In the genomic region with DNA sequence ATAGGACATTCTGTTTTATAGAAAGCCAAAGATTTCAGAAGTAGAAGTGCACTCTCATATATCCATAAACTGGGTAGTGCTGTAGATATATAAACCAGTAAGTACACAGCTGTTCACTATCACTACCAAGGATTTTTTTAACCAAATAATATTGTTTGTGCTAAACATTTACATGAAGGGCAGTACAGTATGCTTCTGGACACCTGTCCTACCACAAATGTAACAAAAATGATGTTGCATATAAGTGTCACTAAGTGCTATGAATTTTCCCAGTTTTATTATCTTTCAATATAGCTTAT, we compare ENCODE assay signal across 26 mouse cellular contexts. TPM values are rescaled to one million over a fixed set of nuclear protein-coding genes. Genes with fewer than 3 reads are reported as not detected.
DNase-seq lines count a peak whose midpoint lies in the region; ATAC-seq lines count a peak whose summit lies in the region.
"Had no signal": no experiment of that assay in that cellular context is flagged by ENCODE, and none has a peak within 500 bp of the region (broad histone marks: within the 10 kb centered on the region; RNA-seq: fewer than 3 reads in every experiment).

No protein-coding gene starts in this region.

- ATAC-seq in forebrain, embryonic 11.5 days (replicated peaks; ENCODE audit: low FRiP score) = peak; percentile 52
- ATAC-seq in hindbrain, embryonic 11.5 days (ENCODE audit: low FRiP score) = peak; percentile 8; the same call in 1 of the 2 replicates
- ATAC-seq in midbrain, embryonic 11.5 days (ENCODE audit: low FRiP score) = peak; percentile 41
- ATAC-seq in neural tube, embryonic 14.5 days (ENCODE audit: low read depth) = peak; percentile 30; the same call in 1 of the 2 replicates
- ATAC-seq: CD4-positive, CD25-positive, alpha-beta regulatory T cell, adult 4 months; liver, embryonic 12.5 days had no signal

- no peaks in the 10 kb centered on the region for H3K9me3 ChIP-seq in forebrain, embryonic 11.5 days (ENCODE audit: control insufficient read depth, low read length)
- H3K9me3 ChIP-seq in forebrain, embryonic 10.5 days = no peaks in the 10 kb centered on the region
- H3K9me3 ChIP-seq in hindbrain, embryonic 11.5 days (ENCODE audit: control insufficient read depth, low read length) = no peaks in the 10 kb centered on the region
- no peaks in the 10 kb centered on the region for H3K9me3 ChIP-seq in midbrain, embryonic 11.5 days (ENCODE audit: control insufficient read depth, low read length)
- no peaks in the 10 kb centered on the region for H3K9me3 ChIP-seq in neural tube, embryonic 14.5 days (ENCODE audit: control insufficient read depth, low read length)
- H3K9me3 ChIP-seq: embryonic facial prominence, embryonic 15.5 days; G1E; stomach, embryonic 15.5 days had no signal

- no peak overlapping the region for H3K4me2 ChIP-seq in forebrain, embryonic 11.5 days (ENCODE audit: low read depth, low read length, severe bottlenecking)
- H3K4me2 ChIP-seq in hindbrain, embryonic 11.5 days (replicated peaks; ENCODE audit: low read depth, low read length) = no peak overlapping the region
- no peak overlapping the region for H3K4me2 ChIP-seq in midbrain, embryonic 11.5 days
- no peak overlapping the region for H3K4me2 ChIP-seq in neural tube, embryonic 14.5 days (ENCODE audit: low read depth, low read length)
- H3K4me2 ChIP-seq: embryonic facial prominence, embryonic 15.5 days; liver, embryonic 12.5 days; lung, embryonic 14.5 days; stomach, embryonic 15.5 days had no signal

- peak overlapping the region; percentile 41 for H3K27ac ChIP-seq in forebrain, embryonic 11.5 days (ENCODE audit: low read depth, low read length)
- H3K27ac ChIP-seq in forebrain, embryonic 10.5 days = no peak overlapping the region
- no peak overlapping the region for H3K27ac ChIP-seq in hindbrain, embryonic 11.5 days (ENCODE audit: low read depth, low read length)
- no peak overlapping the region for H3K27ac ChIP-seq in midbrain, embryonic 11.5 days (ENCODE audit: low read depth, low read length)
- peak overlapping the region; percentile 83 for H3K27ac ChIP-seq in neural tube, embryonic 14.5 days (ENCODE audit: low read depth, low read length)
- H3K27ac ChIP-seq: embryonic facial prominence, embryonic 15.5 days; liver, embryonic 12.5 days; stomach, embryonic 15.5 days had no signal

- no peak overlapping the region for H3K9ac ChIP-seq in forebrain, embryonic 11.5 days (ENCODE audit: low read length)
- no peak overlapping the region for H3K9ac ChIP-seq in hindbrain, embryonic 11.5 days (ENCODE audit: low read depth, low read length)
- no peak overlapping the region for H3K9ac ChIP-seq in midbrain, embryonic 11.5 days (ENCODE audit: low read length)
- no peak overlapping the region for H3K9ac ChIP-seq in neural tube, embryonic 14.5 days (replicated peaks; ENCODE audit: low read depth, low read length)
- H3K9ac ChIP-seq: embryonic facial prominence, embryonic 15.5 days; liver, embryonic 12.5 days; lung, embryonic 14.5 days; stomach, embryonic 15.5 days had no signal

- intact Hi-C loops in heart, postnatal 10 days (cut with DNase I) = no loop called here

- no peak for DNase-seq in forebrain, embryonic 11.5 days (ENCODE audit: low spot score)
- no peak for DNase-seq in forebrain, embryonic 10.5 days (ENCODE audit: extremely low spot score, low spot score)
- DNase-seq in hindbrain, embryonic 11.5 days (ENCODE audit: low spot score) = no peak
- DNase-seq in midbrain, embryonic 11.5 days (ENCODE audit: low spot score, missing footprints) = peak; percentile 86
- no peak for DNase-seq in Muller cell, postnatal 12 days (ENCODE audit: inconsistent ontology term)
- DNase-seq in thymus, postnatal 4 days = no peak
- DNase-seq in heart, postnatal 10 days = no peak
- DNase-seq: gastrocnemius, postnatal 10 days; lung, embryonic 14.5 days; lung, postnatal 4 days; thymus, adult 2 months had no signal

- no peaks in the 10 kb centered on the region; the same call in 1 of the 2 replicates for H3K4me1 ChIP-seq in forebrain, embryonic 11.5 days (replicated peaks; ENCODE audit: control insufficient read depth, insufficient read depth, low read length)
- peaks cover 7% of the 10 kb centered on the region for H3K4me1 ChIP-seq in forebrain, embryonic 10.5 days
- H3K4me1 ChIP-seq in hindbrain, embryonic 11.5 days (replicated peaks; ENCODE audit: control insufficient read depth, insufficient read depth, low read length) = no peaks in the 10 kb centered on the region
- peaks cover 5% of the 10 kb centered on the region; the same call in 1 of the 2 replicates for H3K4me1 ChIP-seq in midbrain, embryonic 11.5 days (ENCODE audit: control insufficient read depth, insufficient read depth, low read length)
- peaks cover 10% of the 10 kb centered on the region; the same call in 1 of the 2 replicates for H3K4me1 ChIP-seq in neural tube, embryonic 14.5 days (ENCODE audit: control insufficient read depth, insufficient read depth, low read length)
- H3K4me1 ChIP-seq: embryonic facial prominence, embryonic 15.5 days; liver, embryonic 12.5 days; stomach, embryonic 15.5 days had no signal

- H3K36me3 ChIP-seq in forebrain, embryonic 11.5 days (ENCODE audit: control insufficient read depth, insufficient read depth, low read length) = no peaks in the 10 kb centered on the region
- H3K36me3 ChIP-seq in forebrain, embryonic 10.5 days (replicated peaks) = no peaks in the 10 kb centered on the region
- no peaks in the 10 kb centered on the region for H3K36me3 ChIP-seq in hindbrain, embryonic 11.5 days (ENCODE audit: control insufficient read depth, insufficient read depth, low read length)
- H3K36me3 ChIP-seq in midbrain, embryonic 11.5 days (ENCODE audit: control insufficient read depth, insufficient read depth, low read length) = no peaks in the 10 kb centered on the region
- H3K36me3 ChIP-seq in neural tube, embryonic 14.5 days (ENCODE audit: control insufficient read depth, insufficient read depth, low read length) = no peaks in the 10 kb centered on the region
- H3K36me3 ChIP-seq: embryonic facial prominence, embryonic 15.5 days; G1E; liver, embryonic 12.5 days; stomach, embryonic 15.5 days had no signal

- no peak overlapping the region for H3K4me3 ChIP-seq in forebrain, embryonic 11.5 days (ENCODE audit: low read depth, low read length)
- H3K4me3 ChIP-seq in forebrain, embryonic 10.5 days = no peak overlapping the region
- H3K4me3 ChIP-seq in hindbrain, embryonic 11.5 days (ENCODE audit: low read depth, low read length) = no peak overlapping the region
- H3K4me3 ChIP-seq in midbrain, embryonic 11.5 days (ENCODE audit: low read depth, low read length) = no peak overlapping the region
- H3K4me3 ChIP-seq in neural tube, embryonic 14.5 days (ENCODE audit: low read depth, low read length) = no peak overlapping the region
- H3K4me3 ChIP-seq: embryonic facial prominence, embryonic 15.5 days; left cerebral cortex, adult 2 months; liver, embryonic 12.5 days; stomach, embryonic 15.5 days had no signal

- H3K27me3 ChIP-seq in forebrain, embryonic 11.5 days (ENCODE audit: control insufficient read depth, insufficient read depth, low read length) = no peaks in the 10 kb centered on the region
- no peaks in the 10 kb centered on the region for H3K27me3 ChIP-seq in forebrain, embryonic 10.5 days (ENCODE audit: poor library complexity, severe bottlenecking)
- H3K27me3 ChIP-seq in hindbrain, embryonic 11.5 days (ENCODE audit: control insufficient read depth, insufficient read depth, low read length) = no peaks in the 10 kb centered on the region
- H3K27me3 ChIP-seq in midbrain, embryonic 11.5 days (ENCODE audit: control insufficient read depth, insufficient read depth, low read length) = no peaks in the 10 kb centered on the region
- no peaks in the 10 kb centered on the region for H3K27me3 ChIP-seq in neural tube, embryonic 14.5 days (ENCODE audit: control insufficient read depth, insufficient read depth, low read length)
- H3K27me3 ChIP-seq: embryonic facial prominence, embryonic 15.5 days; liver, embryonic 12.5 days; stomach, embryonic 15.5 days had no signal

RNA-seq across cellular contexts. Expression of a gene that starts 4.4 kb away (rescaled TPM):
- not detected in 2 replicates for polyA plus RNA-seq in forebrain, embryonic 11.5 days (2014; fragmentation: Nextera tagmentation; extraction: Ambion mirVana)
- polyA plus RNA-seq in forebrain, embryonic 10.5 days (2016; fragmentation: Nextera tagmentation; extraction: Ambion mirVana) = not detected in 2 replicates
- not detected in 2 replicates for polyA plus RNA-seq in hindbrain, embryonic 11.5 days (2014; fragmentation: Nextera tagmentation; extraction: Ambion mirVana)
- not detected in 2 replicates for polyA plus RNA-seq in midbrain, embryonic 11.5 days (2014; fragmentation: Nextera tagmentation; extraction: Ambion mirVana)
- polyA plus RNA-seq in neural tube, embryonic 14.5 days (2014; fragmentation: Nextera tagmentation; extraction: Ambion mirVana) = not detected in 2 replicates
- total RNA-seq in heart, postnatal 10 days (2021) = not detected
- total RNA-seq: adrenal gland, adult 18-20 months; gastrocnemius, postnatal 10 days; heart, adult 8-10 months; left cerebral cortex, adult 2 months; neutrophil, adult 5-6 weeks had no signal
- polyA plus RNA-seq: CD4-positive, CD25-positive, alpha-beta regulatory T cell, adult 4 months; embryonic facial prominence, embryonic 15.5 days; G1E; heart, postnatal 0 days; intestine, embryonic 14.5 days; kidney, embryonic 14.5 days; large intestine, adult 2 months; limb, embryonic 11.5 days; liver, embryonic 12.5 days; lung, embryonic 14.5 days; stomach, embryonic 15.5 days; thymus, adult 2 months had no signal

RNA-seq across cellular contexts. Expression of a gene that starts 17.1 kb away (rescaled TPM):
- not detected in 2 replicates for polyA plus RNA-seq in forebrain, embryonic 11.5 days (2014; fragmentation: Nextera tagmentation; extraction: Ambion mirVana)
- polyA plus RNA-seq in forebrain, embryonic 10.5 days (2016; fragmentation: Nextera tagmentation; extraction: Ambion mirVana) = not detected in 2 replicates
- not detected in 2 replicates for polyA plus RNA-seq in hindbrain, embryonic 11.5 days (2014; fragmentation: Nextera tagmentation; extraction: Ambion mirVana)
- polyA plus RNA-seq in midbrain, embryonic 11.5 days (2014; fragmentation: Nextera tagmentation; extraction: Ambion mirVana) = not detected in 2 replicates
- polyA plus RNA-seq in neural tube, embryonic 14.5 days (2014; fragmentation: Nextera tagmentation; extraction: Ambion mirVana) = not detected in 2 replicates
- not detected for total RNA-seq in heart, postnatal 10 days (2021)
- total RNA-seq: adrenal gland, adult 18-20 months; gastrocnemius, postnatal 10 days; heart, adult 8-10 months; left cerebral cortex, adult 2 months had no signal
- polyA plus RNA-seq: CD4-positive, CD25-positive, alpha-beta regulatory T cell, adult 4 months; G1E; heart, postnatal 0 days; intestine, embryonic 14.5 days; kidney, embryonic 14.5 days; large intestine, adult 2 months; limb, embryonic 11.5 days; liver, embryonic 12.5 days; lung, embryonic 14.5 days; stomach, embryonic 15.5 days; thymus, adult 2 months had no signal

RNA-seq across cellular contexts. Expression of a gene that starts 42.7 kb away (rescaled TPM):
- not detected in 2 replicates for polyA plus RNA-seq in forebrain, embryonic 11.5 days (2014; fragmentation: Nextera tagmentation; extraction: Ambion mirVana)
- polyA plus RNA-seq in forebrain, embryonic 10.5 days (2016; fragmentation: Nextera tagmentation; extraction: Ambion mirVana) = not detected in 2 replicates
- polyA plus RNA-seq in hindbrain, embryonic 11.5 days (2014; fragmentation: Nextera tagmentation; extraction: Ambion mirVana) = not detected in 2 replicates
- not detected in 2 replicates for polyA plus RNA-seq in midbrain, embryonic 11.5 days (2014; fragmentation: Nextera tagmentation; extraction: Ambion mirVana)
- not detected in 2 replicates for polyA plus RNA-seq in neural tube, embryonic 14.5 days (2014; fragmentation: Nextera tagmentation; extraction: Ambion mirVana)
- not detected for total RNA-seq in heart, postnatal 10 days (2021)
- total RNA-seq: adrenal gland, adult 18-20 months; gastrocnemius, postnatal 10 days; heart, adult 8-10 months; left cerebral cortex, adult 2 months; neutrophil, adult 5-6 weeks had no signal
- polyA plus RNA-seq: CD4-positive, CD25-positive, alpha-beta regulatory T cell, adult 4 months; G1E; heart, postnatal 0 days; intestine, embryonic 14.5 days; kidney, embryonic 14.5 days; large intestine, adult 2 months; limb, embryonic 11.5 days; liver, embryonic 12.5 days; lung, embryonic 14.5 days; stomach, embryonic 15.5 days; thymus, adult 2 months had no signal

RNA-seq across cellular contexts. Expression of a gene that starts 45.9 kb away (rescaled TPM):
- 16.0 and 17.4 TPM in 2 replicates for polyA plus RNA-seq in forebrain, embryonic 11.5 days (2014; fragmentation: Nextera tagmentation; extraction: Ambion mirVana)
- polyA plus RNA-seq in forebrain, embryonic 10.5 days (2016; fragmentation: Nextera tagmentation; extraction: Ambion mirVana) = 4.0 and 4.2 TPM in 2 replicates
- 15.9 and 19.0 TPM in 2 replicates for polyA plus RNA-seq in hindbrain, embryonic 11.5 days (2014; fragmentation: Nextera tagmentation; extraction: Ambion mirVana)
- polyA plus RNA-seq in midbrain, embryonic 11.5 days (2014; fragmentation: Nextera tagmentation; extraction: Ambion mirVana) = 12.2 and 17.0 TPM in 2 replicates
- 141 and 199 TPM in 2 replicates for polyA plus RNA-seq in neural tube, embryonic 14.5 days (2014; fragmentation: Nextera tagmentation; extraction: Ambion mirVana)
- 1 to 10 TPM; 2.3 to 3.8 TPM for total RNA-seq in heart, postnatal 10 days (2021)
- total RNA-seq: neutrophil, adult 5-6 weeks had no signal
- polyA plus RNA-seq: CD4-positive, CD25-positive, alpha-beta regulatory T cell, adult 4 months; G1E had no signal

RNA-seq across cellular contexts. Expression of a gene that starts 52.2 kb away (rescaled TPM):
- not detected in 2 replicates for polyA plus RNA-seq in forebrain, embryonic 11.5 days (2014; fragmentation: Nextera tagmentation; extraction: Ambion mirVana)
- not detected in 2 replicates for polyA plus RNA-seq in forebrain, embryonic 10.5 days (2016; fragmentation: Nextera tagmentation; extraction: Ambion mirVana)
- polyA plus RNA-seq in hindbrain, embryonic 11.5 days (2014; fragmentation: Nextera tagmentation; extraction: Ambion mirVana) = not detected in 2 replicates
- not detected in 2 replicates for polyA plus RNA-seq in midbrain, embryonic 11.5 days (2014; fragmentation: Nextera tagmentation; extraction: Ambion mirVana)
- not detected in 2 replicates for polyA plus RNA-seq in neural tube, embryonic 14.5 days (2014; fragmentation: Nextera tagmentation; extraction: Ambion mirVana)
- not detected for total RNA-seq in heart, postnatal 10 days (2021)
- total RNA-seq: adrenal gland, adult 18-20 months; G1E; gastrocnemius, postnatal 10 days; heart, adult 8-10 months; left cerebral cortex, adult 2 months; neutrophil, adult 5-6 weeks had no signal
- polyA plus RNA-seq: CD4-positive, CD25-positive, alpha-beta regulatory T cell, adult 4 months; embryonic facial prominence, embryonic 15.5 days; G1E; heart, postnatal 0 days; intestine, embryonic 14.5 days; kidney, embryonic 14.5 days; large intestine, adult 2 months; limb, embryonic 11.5 days; liver, embryonic 12.5 days; lung, embryonic 14.5 days; stomach, embryonic 15.5 days; thymus, adult 2 months had no signal

Comparison
In these comparisons a context has a peak if more than half of its experiments do, and no peak if none do; other contexts are left out.
1. H3K27ac ChIP-seq: peak in forebrain, embryonic 11.5 days (single experiment) and neural tube, embryonic 14.5 days (single experiment); none in forebrain, embryonic 10.5 days (single experiment), hindbrain, embryonic 11.5 days (single experiment) and midbrain, embryonic 11.5 days (single experiment).
2. Peak in every context shown above with its lines, with median percentiles within 50 percentile points of each other: ATAC-seq.